Mouse (Mus musculus): ENCODE data around the gene Pigh. TPM values are rescaled to one million over a fixed set of nuclear protein-coding genes. Genes with fewer than 3 reads are reported as not detected.

Pigh gene
- polyA plus RNA-seq, 1 experiment from 2014 or later = 34.8 TPM

DNA sequence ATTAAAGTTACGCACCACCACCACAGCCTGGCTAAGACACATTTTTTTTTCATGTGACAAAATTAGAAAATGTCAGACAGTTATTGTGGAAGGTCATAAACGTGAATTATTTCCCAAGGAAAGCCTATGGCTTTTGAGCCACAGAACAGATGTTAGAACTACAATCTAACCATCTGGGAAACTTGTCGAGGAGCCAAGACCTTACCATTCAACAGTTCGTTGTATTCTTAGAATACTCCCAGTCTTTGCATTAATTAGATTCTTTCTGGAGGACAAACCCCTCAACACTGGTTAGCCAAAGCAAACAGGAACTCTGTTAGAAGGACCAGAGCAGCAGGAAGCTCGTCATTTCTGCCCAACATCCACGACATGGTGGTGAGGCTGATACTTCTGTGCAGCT lies 43.3 kb downstream of the Pigh start:
- WGBS = 50% methylated on average over 6 of the region's 6 CpGs
- H3K36me3 ChIP-seq = no peaks in the 10 kb centered on the region
- no peak overlapping the region for H3K4me3 ChIP-seq (replicated peaks)

GRCm38 (mm10) chr12:79044668-79045067 lies 44.8 kb downstream of the Pigh start:
- no peak overlapping the region for H3K4me2 ChIP-seq (replicated peaks)
- WGBS = 63% methylated on average over 8 of the region's 8 CpGs
- no peaks in the 10 kb centered on the region for H3K27me3 ChIP-seq
- H3K9ac ChIP-seq = no peak overlapping the region
- ATAC-seq (ENCODE audit: insufficient number of reproducible peaks, low FRiP score, low TSS enrichment, low read depth) = peak; percentile 68; the same call in 1 of the 2 replicates
- no peak overlapping the region for H3K27ac ChIP-seq (replicated peaks)
- no peaks in the 10 kb centered on the region for H3K9me3 ChIP-seq (replicated peaks)
- H3K4me1 ChIP-seq = no peaks in the 10 kb centered on the region
- H3K4me3 ChIP-seq (replicated peaks) = no peak overlapping the region
- H3K36me3 ChIP-seq = no peaks in the 10 kb centered on the region

More for the DNA sequence above, 43.3 kb downstream of the Pigh start:
- Histone ChIP-seq H3K27ac (replicated peaks) (no peak overlapping the region), H3K4me1 (no peaks in the 10 kb centered on the region), H3K9ac (no peak overlapping the region), H3K4me2 (replicated peaks) (no peak overlapping the region), H3K9me3 (replicated peaks) (no peaks in the 10 kb centered on the region), H3K27me3 (no peaks in the 10 kb centered on the region)
- no peak for ATAC-seq (ENCODE audit: insufficient number of reproducible peaks, low FRiP score, low TSS enrichment, low read depth)

- Histone ChIP-seq H3K4me2 (replicated peaks) (no peak overlapping the region), H3K27me3 (no peaks in the 10 kb centered on the region), H3K9me3 (replicated peaks) (no peaks in the 10 kb centered on the region), H3K36me3 (no peaks in the 10 kb centered on the region), H3K27ac (replicated peaks) (no peak overlapping the region), H3K9ac (no peak overlapping the region), H3K4me3 (replicated peaks) (no peak overlapping the region), H3K4me1 (no peaks in the 10 kb centered on the region)
- no peak for ATAC-seq (ENCODE audit: insufficient number of reproducible peaks, low FRiP score, low TSS enrichment, low read depth)
Measured at GRCm38 (mm10) chr12:79041436-79041835, 48.0 kb downstream of the Pigh start.

DNA sequence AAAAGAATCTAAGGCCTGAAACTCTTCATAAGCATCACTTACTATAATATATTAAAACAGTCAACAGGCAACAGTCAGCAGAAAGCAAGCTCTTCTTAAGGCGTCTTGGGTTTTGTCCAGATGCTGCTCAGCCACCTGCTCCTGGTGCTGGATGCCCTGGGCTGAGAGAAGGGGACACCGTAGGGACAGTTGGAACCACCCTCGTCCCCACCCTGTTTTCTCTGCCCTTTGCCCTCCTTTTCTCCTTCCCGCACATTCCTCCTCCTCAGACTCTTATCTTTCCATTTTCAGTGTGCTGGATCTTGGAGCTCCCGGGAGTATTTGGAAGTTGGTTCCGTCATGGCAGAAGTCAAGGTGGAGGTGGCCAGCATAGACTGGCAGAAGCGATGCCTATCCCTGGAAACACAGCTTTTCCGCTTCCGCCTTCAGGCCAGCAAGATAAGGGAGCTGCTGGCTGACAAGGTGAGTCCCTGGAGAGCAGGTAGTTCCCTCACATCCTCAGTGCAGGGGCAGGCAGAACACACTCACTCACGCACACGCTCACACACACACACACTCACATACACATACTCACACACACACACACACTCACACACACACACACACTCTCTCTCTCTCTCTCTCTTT lies 49.1 kb downstream of the Pigh start:
- ATAC-seq (ENCODE audit: insufficient number of reproducible peaks, low FRiP score, low TSS enrichment, low read depth) = no peak
- Histone ChIP-seq H3K9me3 (replicated peaks) (no peaks in the 10 kb centered on the region), H3K4me1 (no peaks in the 10 kb centered on the region)

DNA sequence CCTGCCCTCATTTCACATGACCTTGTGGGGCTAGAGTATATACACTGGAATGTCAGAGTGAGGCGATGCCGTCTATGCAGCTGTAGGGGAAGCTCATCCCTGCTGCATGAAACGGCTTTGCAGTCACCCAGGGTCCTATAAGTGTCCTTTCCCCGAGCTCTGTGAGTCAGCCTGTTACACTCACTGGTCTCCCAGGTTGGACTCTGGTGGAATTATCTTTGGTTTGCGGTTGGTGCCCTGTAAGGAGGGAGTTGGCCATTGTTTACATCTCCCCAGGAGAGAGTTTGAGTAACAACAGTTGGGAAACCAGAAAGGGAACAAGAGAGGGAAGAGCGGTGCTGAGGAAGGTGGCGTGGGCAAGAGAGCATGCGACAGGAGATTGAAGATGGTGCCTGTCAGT lies 49.7 kb downstream of the Pigh start:
- no peak overlapping the region for H3K9ac ChIP-seq
- H3K4me3 ChIP-seq (replicated peaks) = no peak overlapping the region
- no peak overlapping the region for H3K27ac ChIP-seq (replicated peaks)
- no peak overlapping the region for H3K4me2 ChIP-seq (replicated peaks)
- H3K27me3 ChIP-seq = no peaks in the 10 kb centered on the region
- ATAC-seq (ENCODE audit: insufficient number of reproducible peaks, low FRiP score, low TSS enrichment, low read depth) = no peak
- no peaks in the 10 kb centered on the region for H3K36me3 ChIP-seq
- 61% methylated on average over 8 of the region's 8 CpGs for WGBS
- H3K9me3 ChIP-seq (replicated peaks) = no peaks in the 10 kb centered on the region
- no peaks in the 10 kb centered on the region for H3K4me1 ChIP-seq

More for the DNA sequence above, 49.1 kb downstream of the Pigh start:
- H3K4me3 ChIP-seq (replicated peaks) = no peak overlapping the region
- no peak overlapping the region for H3K27ac ChIP-seq (replicated peaks)
- WGBS = 81% methylated on average over 11 of the region's 11 CpGs
- H3K4me2 ChIP-seq (replicated peaks) = no peak overlapping the region
- no peak overlapping the region for H3K9ac ChIP-seq
- no peaks in the 10 kb centered on the region for H3K27me3 ChIP-seq
- H3K36me3 ChIP-seq = no peaks in the 10 kb centered on the region

- no peak overlapping the region for H3K4me3 ChIP-seq (replicated peaks)
- no peaks in the 10 kb centered on the region for H3K36me3 ChIP-seq
- no peaks in the 10 kb centered on the region for H3K9me3 ChIP-seq (replicated peaks)
- no peak overlapping the region for H3K9ac ChIP-seq
- H3K4me2 ChIP-seq (replicated peaks) = no peak overlapping the region
- 22% methylated on average over 3 of the region's 3 CpGs for WGBS
- H3K27me3 ChIP-seq = no peaks in the 10 kb centered on the region
- ATAC-seq (ENCODE audit: insufficient number of reproducible peaks, low FRiP score, low TSS enrichment, low read depth) = no peak
- H3K4me1 ChIP-seq = no peaks in the 10 kb centered on the region
- H3K27ac ChIP-seq (replicated peaks) = no peak overlapping the region
Measured at GRCm38 (mm10) chr12:79035349-79035748, 54.1 kb downstream of the Pigh start.

DNA sequence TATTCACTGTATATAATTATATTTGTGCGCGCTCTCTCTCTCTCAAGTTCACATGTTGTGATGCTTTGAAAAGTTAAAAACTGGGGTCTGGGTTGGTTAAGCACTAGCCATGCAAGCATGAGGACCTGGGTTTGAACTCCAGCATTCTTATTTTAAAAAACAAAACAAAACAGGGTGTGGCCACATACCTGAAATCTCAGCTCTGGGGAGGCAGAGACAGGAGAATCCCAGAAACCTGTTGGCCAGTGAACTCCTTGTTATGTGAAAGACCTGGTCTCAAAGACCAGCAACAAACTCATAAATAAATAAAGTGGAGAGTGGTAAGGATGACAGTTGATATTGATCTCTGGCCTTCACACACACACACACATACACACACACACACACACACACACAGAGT lies 55.1 kb downstream of the Pigh start:
- Histone ChIP-seq H3K4me3 (replicated peaks) (no peak overlapping the region), H3K9ac (no peak overlapping the region), H3K36me3 (no peaks in the 10 kb centered on the region), H3K27me3 (no peaks in the 10 kb centered on the region), H3K4me1 (no peaks in the 10 kb centered on the region), H3K9me3 (replicated peaks) (no peaks in the 10 kb centered on the region), H3K27ac (replicated peaks) (no peak overlapping the region), H3K4me2 (replicated peaks) (no peak overlapping the region)
- no peak for ATAC-seq (ENCODE audit: insufficient number of reproducible peaks, low FRiP score, low TSS enrichment, low read depth)
- WGBS = 92% methylated on average over 2 of the region's 2 CpGs

Other genes with a start within 250 kb of the Pigh start
- 68.1 and 71.0 TPM in 2 replicates for gene Atp6v1d, start 228.0 kb downstream of the Pigh start, polyA plus RNA-seq (2015; fragmentation: Nextera tagmentation; extraction: Ambion mirVana)
- gene Eif2s1, start 227.8 kb downstream of the Pigh start, polyA plus RNA-seq (2015; fragmentation: Nextera tagmentation; extraction: Ambion mirVana) = 180 TPM in 2 replicates
- gene Plek2, start 182.7 kb downstream of the Pigh start, polyA plus RNA-seq (2015; fragmentation: Nextera tagmentation; extraction: Ambion mirVana) = 9.1 and 11.2 TPM in 2 replicates
- gene Tmem229b, start 82.0 kb downstream of the Pigh start, polyA plus RNA-seq (2015; fragmentation: Nextera tagmentation; extraction: Ambion mirVana) = 10.3 and 11.8 TPM in 2 replicates
- 4.0 and 4.2 TPM in 2 replicates for gene Plekhh1, start 60.5 kb downstream of the Pigh start, polyA plus RNA-seq (2015; fragmentation: Nextera tagmentation; extraction: Ambion mirVana)
- gene Arg2, start 41.1 kb upstream of the Pigh start, polyA plus RNA-seq (2015; fragmentation: Nextera tagmentation; extraction: Ambion mirVana) = 5.5 and 7.4 TPM in 2 replicates
- gene Vti1b, start 83.0 kb upstream of the Pigh start, polyA plus RNA-seq (2015; fragmentation: Nextera tagmentation; extraction: Ambion mirVana) = 98.3 and 107 TPM in 2 replicates
- 23.7 and 24.8 TPM in 2 replicates for gene Rdh11, start 102.6 kb upstream of the Pigh start, polyA plus RNA-seq (2015; fragmentation: Nextera tagmentation; extraction: Ambion mirVana)
- 20.5 and 22.0 TPM in 2 replicates for gene Rdh12, start 119.3 kb upstream of the Pigh start, polyA plus RNA-seq (2015; fragmentation: Nextera tagmentation; extraction: Ambion mirVana)
- gene Zfyve26, start 206.7 kb upstream of the Pigh start, polyA plus RNA-seq (2015; fragmentation: Nextera tagmentation; extraction: Ambion mirVana) = 11.6 and 14.7 TPM in 2 replicates
- gene Rad51b, start 207.6 kb upstream of the Pigh start, polyA plus RNA-seq (2015; fragmentation: Nextera tagmentation; extraction: Ambion mirVana) = 6.3 and 7.3 TPM in 2 replicates